Comparison of ENCODE assay signal across 16 mouse cellular contexts in the genomic region with DNA sequence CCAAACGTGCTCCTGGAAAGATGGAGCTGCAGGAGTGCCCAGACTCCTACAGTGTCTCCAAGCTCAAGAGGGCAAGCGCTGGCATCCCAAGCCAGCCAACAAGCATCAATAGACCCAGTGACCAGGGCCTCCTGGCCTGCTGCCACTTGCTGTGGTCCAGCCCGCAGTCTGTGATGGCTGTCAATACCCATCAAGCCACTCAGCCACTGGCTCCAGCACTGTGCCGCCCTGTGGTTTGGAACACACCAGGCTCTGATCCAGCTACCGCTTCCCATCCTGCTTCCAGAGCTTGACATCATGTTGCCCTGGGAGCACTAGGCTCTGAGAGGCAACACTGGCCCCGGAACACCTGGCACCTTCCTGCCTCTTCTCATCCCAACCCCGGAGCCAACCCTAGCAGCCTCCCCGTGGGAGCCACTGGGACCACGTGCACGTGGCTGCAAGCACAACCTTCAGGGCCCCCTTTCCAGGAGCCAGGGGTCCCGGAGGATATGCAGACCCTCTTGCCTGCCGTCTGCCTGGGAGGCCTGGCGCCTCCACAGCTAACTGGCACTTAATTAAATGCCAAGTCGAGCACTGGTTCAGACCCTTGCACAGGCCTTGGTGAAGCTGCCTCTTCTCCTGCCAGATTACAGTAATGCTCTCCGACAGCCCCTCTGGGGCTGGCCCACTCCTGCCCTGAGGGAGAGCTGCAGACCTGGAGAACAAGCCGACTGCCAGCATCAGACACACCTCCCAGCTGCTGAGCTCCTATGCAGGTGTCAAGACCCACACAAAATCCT. TPM values are rescaled to one million over a fixed set of nuclear protein-coding genes. Genes with fewer than 3 reads are reported as not detected.
DNase-seq lines count a peak whose midpoint lies in the region; ATAC-seq lines count a peak whose summit lies in the region.
"Had no signal": no experiment of that assay in that cellular context is flagged by ENCODE, and none has a peak within 500 bp of the region (broad histone marks: within the 10 kb centered on the region; RNA-seq: fewer than 3 reads in every experiment).

No protein-coding gene starts in this region.

- WGBS in forebrain, embryonic 10.5 days = 89% methylated on average over 16 of the region's 16 CpGs
- 63% methylated on average over 16 of the region's 16 CpGs for WGBS in forebrain, embryonic 15.5 days

- H3K9ac ChIP-seq in forebrain, embryonic 15.5 days (replicated peaks) = no peak overlapping the region
- H3K9ac ChIP-seq: forebrain, embryonic 12.5 days had no signal

- no peak overlapping the region for H3K4me2 ChIP-seq in forebrain, embryonic 15.5 days (replicated peaks)
- H3K4me2 ChIP-seq: forebrain, embryonic 12.5 days had no signal

- H3K27ac ChIP-seq in forebrain, embryonic 10.5 days = 0 out of 2 replicates have a peak overlapping the region, but pooled peaks have one; percentile 15
- H3K27ac ChIP-seq in forebrain, embryonic 15.5 days (replicated peaks) = no peak overlapping the region
- H3K27ac ChIP-seq: forebrain, embryonic 12.5 days had no signal

- ATAC-seq in forebrain, embryonic 15.5 days (replicated peaks) = no peak
- no peak for ATAC-seq in erythroid progenitor cell, adult 5-6 weeks (replicated peaks; ENCODE audit: low FRiP score, poor library complexity, severe bottlenecking)

- H3K4me3 ChIP-seq in forebrain, embryonic 10.5 days = no peak overlapping the region
- H3K4me3 ChIP-seq in forebrain, embryonic 15.5 days = no peak overlapping the region
- H3K4me3 ChIP-seq: forebrain, embryonic 12.5 days had no signal

- DNase-seq in forebrain, embryonic 10.5 days (ENCODE audit: extremely low spot score, low spot score) = no peak
- DNase-seq in layer of hippocampus, adult 11-12 months (ENCODE audit: low spot score) = peak; percentile 71
- DNase-seq in layer of hippocampus, postnatal 25 days (ENCODE audit: extremely low spot score in 1 of 2, low spot score in 1 of 2) = no peak
- DNase-seq in Muller cell, postnatal 12 days (ENCODE audit: inconsistent ontology term) = peak; percentile 89
- peak; percentile 35 to 68 for DNase-seq in layer of hippocampus, postnatal 14 days (ENCODE audit: low spot score in 2 of 2)
- DNase-seq in gastrocnemius, postnatal 4 days (ENCODE audit: low spot score in 2 of 2) = no peak
- DNase-seq: adrenal gland, postnatal 36 days; heart, postnatal 14 days; kidney, postnatal 10 days; lung, adult 2 months; thymus, adult 18-20 months had no signal

- H3K36me3 ChIP-seq in forebrain, embryonic 10.5 days (replicated peaks) = no peaks in the 10 kb centered on the region
- H3K36me3 ChIP-seq in forebrain, embryonic 15.5 days = no peaks in the 10 kb centered on the region
- H3K36me3 ChIP-seq: forebrain, embryonic 12.5 days had no signal

- peaks cover 28% of the 10 kb centered on the region for H3K4me1 ChIP-seq in forebrain, embryonic 10.5 days
- peaks cover 18% of the 10 kb centered on the region for H3K4me1 ChIP-seq in forebrain, embryonic 15.5 days

- no peaks in the 10 kb centered on the region for H3K27me3 ChIP-seq in forebrain, embryonic 10.5 days (ENCODE audit: poor library complexity, severe bottlenecking)
- no peaks in the 10 kb centered on the region for H3K27me3 ChIP-seq in forebrain, embryonic 15.5 days
- H3K27me3 ChIP-seq: CH12.LX; forebrain, embryonic 12.5 days had no signal

- no peaks in the 10 kb centered on the region for H3K9me3 ChIP-seq in forebrain, embryonic 10.5 days
- H3K9me3 ChIP-seq in forebrain, embryonic 15.5 days = no peaks in the 10 kb centered on the region
- H3K9me3 ChIP-seq: forebrain, embryonic 12.5 days had no signal

RNA-seq across cellular contexts. Expression of gene Plxnd1, which starts 20.7 kb away (rescaled TPM):
- 23.9 and 28.0 TPM in 2 replicates for polyA plus RNA-seq in forebrain, embryonic 10.5 days (2016; fragmentation: Nextera tagmentation; extraction: Ambion mirVana)
- polyA plus RNA-seq in forebrain, embryonic 15.5 days (2015; fragmentation: Nextera tagmentation; extraction: Ambion mirVana) = 13.5 and 21.4 TPM in 2 replicates
- total RNA-seq in layer of hippocampus, postnatal 25 days (2021) = 10 to 100 TPM; 17.8 to 24.5 TPM
- 10 to 100 TPM; 40.9 to 47.9 TPM for total RNA-seq in layer of hippocampus, postnatal 14 days (2021)
- total RNA-seq in erythroid progenitor cell, adult 5-6 weeks (2015; ENCODE audit: low replicate concordance) = 9.6 and 22.3 TPM in 2 replicates
- 2.0 and 2.3 TPM in 2 replicates for total RNA-seq in erythroid progenitor cell, adult 5-6 weeks (2017; ENCODE audit: low replicate concordance)
- total RNA-seq in gastrocnemius, postnatal 4 days (2021) = 100 to 1,000 TPM; 125 to 133 TPM

RNA-seq across cellular contexts. Expression of gene H1foo, which starts 29.3 kb away (rescaled TPM):
- polyA plus RNA-seq in forebrain, embryonic 10.5 days (2016; fragmentation: Nextera tagmentation; extraction: Ambion mirVana) = not detected in 2 replicates
- polyA plus RNA-seq in forebrain, embryonic 15.5 days (2015; fragmentation: Nextera tagmentation; extraction: Ambion mirVana) = not detected in 2 replicates
- not detected for total RNA-seq in layer of hippocampus, postnatal 25 days (2021)
- not detected for total RNA-seq in layer of hippocampus, postnatal 14 days (2021)
- not detected in 2 replicates for total RNA-seq in erythroid progenitor cell, adult 5-6 weeks (2015; ENCODE audit: low replicate concordance)
- total RNA-seq in erythroid progenitor cell, adult 5-6 weeks (2017; ENCODE audit: low replicate concordance) = not detected in 2 replicates
- total RNA-seq in gastrocnemius, postnatal 4 days (2021) = not detected
- total RNA-seq: adrenal gland, postnatal 36 days; heart, postnatal 14 days had no signal
- polyA plus RNA-seq: forebrain, embryonic 12.5 days; limb, embryonic 11.5 days; lung, adult 2 months had no signal

RNA-seq across cellular contexts. Expression of gene Rho, which starts 42.5 kb away (rescaled TPM):
- 0.06 and 0.10 TPM in 2 replicates for polyA plus RNA-seq in forebrain, embryonic 10.5 days (2016; fragmentation: Nextera tagmentation; extraction: Ambion mirVana)
- 0.09 and 0.19 TPM in 2 replicates for polyA plus RNA-seq in forebrain, embryonic 15.5 days (2015; fragmentation: Nextera tagmentation; extraction: Ambion mirVana)
- total RNA-seq in layer of hippocampus, postnatal 25 days (2021) = under 1 TPM; 0.49 to 0.59 TPM
- under 1 TPM; 0.41 to 0.48 TPM for total RNA-seq in layer of hippocampus, postnatal 14 days (2021)
- total RNA-seq in erythroid progenitor cell, adult 5-6 weeks (2015; ENCODE audit: low replicate concordance) = not detected in 2 replicates
- total RNA-seq in erythroid progenitor cell, adult 5-6 weeks (2017; ENCODE audit: low replicate concordance) = not detected in 2 replicates
- total RNA-seq in gastrocnemius, postnatal 4 days (2021) = under 1 TPM; 0.62 to 0.93 TPM

Comparison
In these comparisons a context has a peak if more than half of its experiments do, and no peak if none do; other contexts are left out.
1. DNase-seq: peak in layer of hippocampus, adult 11-12 months (single experiment), Muller cell, postnatal 12 days (single experiment) and layer of hippocampus, postnatal 14 days (2 of 2); none in forebrain, embryonic 10.5 days (single experiment), layer of hippocampus, postnatal 25 days (0 of 2) and gastrocnemius, postnatal 4 days (0 of 2).